ENCODE assay signal across 7 mouse cellular contexts in genomic region chr6:34475391-34475790, GRCm38 (mm10). TPM values are rescaled to one million over a fixed set of nuclear protein-coding genes. Genes with fewer than 3 reads are reported as not detected.
DNase-seq lines count a peak whose midpoint lies in the region; ATAC-seq and TF ChIP-seq lines count a peak whose summit lies in the region.

No protein-coding gene starts in this region.

- no peak for ATAC-seq in limb, embryonic 13.5 days (ENCODE audit: low FRiP score, low read depth)
- ATAC-seq in stomach, embryonic 16.5 days (ENCODE audit: insufficient read depth, low FRiP score): no peak

- H3K9me3 ChIP-seq in erythroblast, embryonic 14.5 days (ENCODE audit: control insufficient read depth, low read length): no peaks in the 10 kb centered on the region
- no peaks in the 10 kb centered on the region for H3K9me3 ChIP-seq in limb, embryonic 13.5 days
- H3K9me3 ChIP-seq in stomach, embryonic 16.5 days (replicated peaks; ENCODE audit: control insufficient read depth, low read length): no peaks in the 10 kb centered on the region

- peak overlapping the region; percentile 86 for H3K4me2 ChIP-seq in limb, embryonic 13.5 days (replicated peaks)
- peak overlapping the region; percentile 49 for H3K4me2 ChIP-seq in stomach, embryonic 16.5 days (ENCODE audit: low read depth, low read length)

- peak overlapping the region; percentile 64; the same call in 1 of the 2 replicates for H3K4me3 ChIP-seq in spleen, adult 2 months (ENCODE audit: extremely low read depth, insufficient read depth, insufficient read length)
- peak overlapping the region; percentile 69 for H3K4me3 ChIP-seq in erythroblast, embryonic 14.5 days (replicated peaks)
- H3K4me3 ChIP-seq in limb, embryonic 13.5 days: peak overlapping the region; percentile 68
- H3K4me3 ChIP-seq in stomach, embryonic 16.5 days (replicated peaks; ENCODE audit: low read length): peak overlapping the region; percentile 57

- TF ChIP-seq CTCF in spleen, adult 2 months (IDR thresholded peaks at IDR 0.05; ENCODE audit: extremely low read depth, insufficient read depth, insufficient read length, insufficient replicate concordance): no peak

- H3K9ac ChIP-seq in limb, embryonic 13.5 days: peak overlapping the region; percentile 64
- H3K9ac ChIP-seq in stomach, embryonic 16.5 days (ENCODE audit: low read length): peak overlapping the region; percentile 73

- H3K36me3 ChIP-seq in spleen, adult 2 months (ENCODE audit: control insufficient read depth, insufficient read depth, low read length): no peaks in the 10 kb centered on the region
- H3K36me3 ChIP-seq in erythroblast, embryonic 14.5 days (ENCODE audit: control insufficient read depth): peaks cover 27% of the 10 kb centered on the region
- no peaks in the 10 kb centered on the region for H3K36me3 ChIP-seq in limb, embryonic 13.5 days
- no peaks in the 10 kb centered on the region for H3K36me3 ChIP-seq in stomach, embryonic 16.5 days (ENCODE audit: control insufficient read depth, insufficient read depth, low read length)

- no peak for DNase-seq in spleen, adult 2 months (ENCODE audit: low read depth in 1 of 2, low spot score in 2 of 2)
- DNase-seq in spleen, adult 18-20 months: no peak
- DNase-seq in embryo, embryonic 10.5 days (ENCODE audit: low spot score): no peak
- no peak for DNase-seq in adrenal gland, adult 18-20 months (ENCODE audit: low spot score in 2 of 2)

- H3K27me3 ChIP-seq in spleen, adult 2 months (ENCODE audit: control insufficient read depth, insufficient read depth, low read length): no peaks in the 10 kb centered on the region
- no peaks in the 10 kb centered on the region for H3K27me3 ChIP-seq in erythroblast, embryonic 14.5 days (ENCODE audit: control insufficient read depth)
- H3K27me3 ChIP-seq in limb, embryonic 13.5 days: no peaks in the 10 kb centered on the region
- H3K27me3 ChIP-seq in stomach, embryonic 16.5 days (ENCODE audit: control insufficient read depth, insufficient read depth, low read length): no peaks in the 10 kb centered on the region

- 11% methylated on average over 6 of the region's 6 CpGs for WGBS in spleen, adult 2 months
- 20% methylated on average over 6 of the region's 6 CpGs for WGBS in limb, embryonic 13.5 days
- 16% methylated on average over 6 of the region's 6 CpGs for whole genome bisulfite sequencing in stomach, embryonic 16.5 days

- no peak for TF ChIP-seq POLR2A in spleen, adult 2 months (IDR thresholded peaks at IDR 0.05; ENCODE audit: low read depth, low read length)

- no peak overlapping the region for H3K27ac ChIP-seq in spleen, adult 2 months (ENCODE audit: insufficient read depth, low read length)
- H3K27ac ChIP-seq in limb, embryonic 13.5 days: no peak overlapping the region; the same call in 1 of the 2 replicates
- no peak overlapping the region for H3K27ac ChIP-seq in stomach, embryonic 16.5 days (ENCODE audit: low read length)

- no peaks in the 10 kb centered on the region; the same call in 1 of the 2 replicates for H3K4me1 ChIP-seq in spleen, adult 2 months (ENCODE audit: control insufficient read depth, insufficient read depth, insufficient read length)
- peaks cover 90% of the 10 kb centered on the region for H3K4me1 ChIP-seq in erythroblast, embryonic 14.5 days (ENCODE audit: control insufficient read depth)
- H3K4me1 ChIP-seq in limb, embryonic 13.5 days: peaks cover 35% of the 10 kb centered on the region
- H3K4me1 ChIP-seq in stomach, embryonic 16.5 days (ENCODE audit: control insufficient read depth, insufficient read depth, low read length): peaks cover 36% of the 10 kb centered on the region

RNA-seq across cellular contexts. Expression of gene Bpgm, which starts 0.6 kb away (rescaled TPM):
- polyA plus RNA-seq in spleen, adult 2 months (2012; rRNA removed): 70.6 and 158 TPM in 2 replicates
- 17.4 and 34.1 TPM in 2 replicates for polyA plus RNA-seq in erythroblast, embryonic 14.5 days (2012)
- polyA plus RNA-seq in limb, embryonic 13.5 days (2015; fragmentation: Nextera tagmentation; extraction: Ambion mirVana): 41.4 and 47.8 TPM in 2 replicates
- 44.1 and 55.0 TPM in 2 replicates for polyA plus RNA-seq in stomach, embryonic 16.5 days (2015; fragmentation: Nextera tagmentation; extraction: Ambion mirVana)
- total RNA-seq in adrenal gland, adult 18-20 months (2021): 10 to 100 TPM; 26.2 to 39.8 TPM
